Mouse (Mus musculus): ENCODE data around the gene Rasgef1b.

GRCm38 (mm10) chr5:99558231-99558630 lies 170.6 kb downstream of the Rasgef1b start:
- TF ChIP-seq POLR2A (IDR thresholded peaks at IDR 0.05; ENCODE audit: borderline replicate concordance, control insufficient read depth, low read depth, low read length) (no peak), CTCF (IDR thresholded peaks at IDR 0.05; ENCODE audit: control insufficient read depth, insufficient read depth, low read length) (no peak)
